Mouse (Mus musculus) thymus, adult 2 months (tissue): Measurements from ENCODE around the gene Auts2.

Experiments
- CTCF ChIP-seq: fragments of 200-500 bp; IDR thresholded peaks from 2 replicates; pipeline ENCODE4 v1.5.1; 2012; ENCODE audit warnings: mild to moderate bottlenecking, control low read depth, low read length, moderate library complexity, borderline replicate concordance; ENCODE audit not compliant: control insufficient read depth, poor library complexity, insufficient read depth; ENCODE audit errors: extremely low read depth
- POLR2A ChIP-seq: fragments of 200-500 bp; IDR thresholded peaks from 2 replicates; pipeline ENCODE4 v1.6.1; 2012; ENCODE audit warnings: mild to moderate bottlenecking, low read length, control low read depth, moderate library complexity; ENCODE audit not compliant: control insufficient read depth, poor library complexity, insufficient read depth; ENCODE audit errors: extremely low read depth

DNA sequence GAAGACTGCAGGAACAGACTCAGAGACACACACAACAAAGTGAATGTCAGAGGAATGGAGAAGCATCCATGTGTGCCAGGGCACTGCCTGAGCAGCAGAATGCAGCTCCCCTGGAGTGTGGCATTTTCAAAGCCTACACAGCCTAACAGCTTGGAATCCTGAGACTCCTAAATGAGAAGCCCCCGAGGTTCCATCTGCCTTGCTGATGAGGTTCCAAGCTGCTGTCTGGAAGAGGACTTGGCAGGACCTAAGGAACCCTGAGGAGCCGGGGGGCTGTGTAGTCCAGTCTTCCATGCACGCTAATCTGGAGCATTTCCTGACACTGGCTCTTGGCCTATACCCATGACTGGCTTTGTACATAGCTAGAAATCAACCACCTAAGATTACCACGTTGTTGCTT, 670.0 kb downstream of the Auts2 start:
- TF ChIP-seq CTCF (no peak), POLR2A (no peak)
